Mouse (Mus musculus) retina, embryonic 14.5 days (tissue): ENCODE results near the gene Tmeff1.
"Not testable (repeated sequence)": the region's sequence is repeated elsewhere in the genome, so short reads cannot be mapped to it uniquely, and the experiment has no call there.

Experiments
- DNase-seq: peaks from one replicate; pipeline ENCODE4 v3.0.0-alpha.2; 2015; ENCODE audit warnings: low spot score

Tmeff1 gene

GRCm38 (mm10) chr4:48676570-48677185 is 91.7 kb downstream of the Tmeff1 start:
- no peak for DNase-seq

- DNase-seq = no peak
Measured at GRCm38 (mm10) chr4:48677276-48677675, 92.3 kb downstream of the Tmeff1 start.

GRCm38 (mm10) chr4:48677812-48678211 is 92.8 kb downstream of the Tmeff1 start:
- no peak for DNase-seq

DNA sequence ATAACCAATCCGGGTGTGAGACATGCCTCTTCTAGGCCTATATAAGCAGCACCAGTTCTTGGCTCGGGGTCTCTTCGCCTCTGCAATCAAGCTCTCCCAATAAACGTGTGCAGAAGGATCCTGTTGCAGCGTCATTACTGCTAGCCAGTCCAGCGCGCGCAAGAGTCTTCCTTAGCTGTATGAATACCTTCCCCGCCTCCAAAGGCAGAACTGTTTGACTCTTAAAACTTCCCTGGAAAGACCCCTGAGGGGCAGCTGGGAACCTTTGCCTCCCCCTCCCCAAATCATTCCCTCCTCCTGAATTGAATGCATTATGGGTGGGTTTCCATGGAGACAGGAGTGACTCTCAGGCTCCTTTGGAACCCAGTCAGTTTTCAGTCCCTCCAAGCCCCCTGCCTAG is 93.8 kb downstream of the Tmeff1 start:
- no peak for DNase-seq

GRCm38 (mm10) chr4:48679728-48680127 is 94.8 kb downstream of the Tmeff1 start:
- not testable (repeated sequence) for DNase-seq

DNA sequence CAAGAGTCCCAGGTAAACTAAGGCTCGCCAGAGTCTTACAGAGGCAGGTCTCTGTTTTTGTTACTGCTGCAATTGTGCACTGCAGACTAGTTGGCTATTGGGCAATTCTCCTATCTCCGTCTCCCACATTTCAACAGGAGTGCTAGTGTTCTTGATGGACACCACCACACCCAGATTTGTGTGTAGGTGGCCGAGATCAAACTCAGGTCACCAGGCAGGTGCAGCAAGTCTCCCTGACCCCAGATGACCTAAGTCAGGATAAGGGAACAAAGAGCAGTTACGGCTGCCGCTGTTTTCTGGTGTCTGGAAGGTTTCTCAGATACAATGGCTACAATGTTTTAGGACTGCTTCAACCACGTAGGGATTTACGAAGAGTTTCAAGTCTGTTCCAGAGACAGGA is 95.2 kb downstream of the Tmeff1 start:
- DNase-seq = no peak

DNA sequence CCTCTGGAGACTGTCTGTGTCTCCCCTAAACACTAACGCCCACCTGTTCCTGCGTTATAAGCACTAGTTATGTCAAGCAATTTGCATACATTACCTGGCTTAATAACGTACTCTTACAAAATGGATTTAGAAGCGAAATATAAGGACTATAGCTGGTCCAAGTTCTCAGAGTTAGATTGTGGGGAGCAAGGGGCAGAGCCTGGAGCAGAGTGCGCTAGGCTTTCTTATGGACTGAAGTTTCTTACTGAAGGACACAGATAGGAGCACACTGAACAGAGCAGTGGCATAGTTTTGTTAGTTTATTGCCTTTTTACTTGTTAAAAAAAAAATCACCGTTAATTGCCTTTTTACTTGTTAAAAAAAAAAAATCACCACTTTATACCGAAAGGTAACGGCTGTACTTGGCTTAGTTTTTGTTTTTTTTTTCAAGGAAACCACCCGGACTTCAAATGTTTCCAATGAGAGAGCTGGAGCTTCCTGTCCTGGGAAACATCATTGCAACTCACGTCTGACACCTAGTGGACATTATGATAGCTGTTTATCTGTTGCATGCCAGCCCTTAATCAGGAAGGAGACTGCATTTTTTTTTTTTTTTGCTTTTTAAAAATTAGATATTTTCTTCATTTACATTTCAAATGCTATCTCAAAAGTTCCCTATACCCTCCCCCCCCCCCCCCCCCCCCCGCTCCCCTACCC is 95.8 kb downstream of the Tmeff1 start:
- peak; percentile 90 for DNase-seq

- DNase-seq = no peak
Measured at GRCm38 (mm10) chr4:48683126-48683525, 98.2 kb downstream of the Tmeff1 start.

GRCm38 (mm10) chr4:48683633-48684209 is 98.7 kb downstream of the Tmeff1 start:
- DNase-seq = not testable (repeated sequence)

DNA sequence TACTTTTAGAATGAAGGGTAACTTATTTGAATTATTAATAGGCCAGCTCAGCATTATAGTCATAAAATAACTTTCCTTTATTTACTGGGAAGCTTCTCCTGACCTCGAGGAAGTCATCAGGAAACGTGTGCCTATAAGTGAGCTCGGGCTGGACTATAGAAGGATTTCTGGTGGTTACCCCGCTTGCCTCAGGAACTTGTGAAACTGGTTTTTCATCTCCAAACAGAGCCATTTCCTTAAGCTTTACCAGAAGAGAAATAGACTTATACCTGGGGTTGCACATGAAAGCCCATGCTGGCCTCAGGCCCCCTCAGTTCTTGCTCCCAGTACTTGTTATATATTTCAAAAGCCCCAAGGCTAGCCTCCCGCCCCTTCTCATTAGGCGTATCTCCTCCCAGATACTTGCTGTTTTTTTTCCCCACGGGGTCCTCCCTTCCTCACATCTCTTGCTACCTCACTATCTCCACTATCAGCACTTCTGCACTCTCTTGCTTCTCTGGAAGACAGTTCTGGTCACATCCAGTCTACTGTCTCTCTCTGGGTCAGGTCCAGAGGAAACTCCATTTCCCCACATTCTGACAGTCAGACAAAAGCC is 99.7 kb downstream of the Tmeff1 start:
- no peak for DNase-seq

GRCm38 (mm10) chr4:48688148-48688547 is 103.2 kb downstream of the Tmeff1 start:
- DNase-seq = no peak

GRCm38 (mm10) chr4:48690640-48691039 is 105.7 kb downstream of the Tmeff1 start:
- peak; percentile 78 for DNase-seq

- peak; percentile 90 for DNase-seq
Measured at GRCm38 (mm10) chr4:48691793-48692437, 106.9 kb downstream of the Tmeff1 start.

GRCm38 (mm10) chr4:48692736-48693292 is 107.8 kb downstream of the Tmeff1 start:
- DNase-seq = no peak

- no peak for DNase-seq
Measured at GRCm38 (mm10) chr4:48696706-48697105, 111.7 kb downstream of the Tmeff1 start.

- DNase-seq = no peak
Measured at GRCm38 (mm10) chr4:48697302-48697701, 112.3 kb downstream of the Tmeff1 start.
